Mouse (Mus musculus) cerebellum, adult 2 months (tissue): Measurements from ENCODE around the gene Nt5c1a. TPM values are rescaled to one million over a fixed set of nuclear protein-coding genes. Genes with fewer than 3 reads are reported as not detected.
A peak's percentile ranks its signal among the peaks of the same experiment; 100 is the strongest.

ENCODE experiments used
- DNase-seq, 2 experiments: peaks; one replicate each; pipeline ENCODE4 v3.0.0; 2021
- H3K27ac ChIP-seq: fragments of 200-500 bp; 2 replicates; pipeline ENCODE4 v1.5.1; 2012; ENCODE audit warnings: low read length, control low read depth, inconsistent platforms; ENCODE audit not compliant: insufficient read depth
- H3K27me3 ChIP-seq: fragments of 200-500 bp; 2 replicates; pipeline ENCODE4 v1.6.1; 2012; ENCODE audit warnings: inconsistent platforms, mild to moderate bottlenecking, low read length, moderate library complexity; ENCODE audit not compliant: control insufficient read depth, insufficient read depth
- H3K4me1 ChIP-seq: fragments of 200-500 bp; 2 replicates; pipeline ENCODE4 v1.6.1; 2011; ENCODE audit warnings: low read length; ENCODE audit not compliant: control insufficient read depth, insufficient read depth
- H3K4me3 ChIP-seq: fragments of 200-500 bp; replicated peaks from 2 replicates; pipeline ENCODE3; 2011; ENCODE audit warnings: mild to moderate bottlenecking, low read depth, low read length, control low read depth; ENCODE audit not compliant: insufficient read depth
- CTCF ChIP-seq: fragments of 200-500 bp; IDR thresholded peaks from 2 replicates; pipeline ENCODE4 v1.5.1; 2011; ENCODE audit warnings: low read depth, mild to moderate bottlenecking, control low read depth, low read length, moderate library complexity, borderline replicate concordance; ENCODE audit not compliant: insufficient read depth
- POLR2A ChIP-seq: fragments of 200-500 bp; IDR thresholded peaks from 2 replicates; pipeline ENCODE4 v1.6.1; 2011; ENCODE audit warnings: low read length, control low read depth, borderline replicate concordance; ENCODE audit not compliant: insufficient read depth
- WGBS: fragments of 180-500 bp; shearing (Covaris S2); methylation state at CpG from one replicate; pipeline ENCODE4 v1.1.7; 2018; 5-methylcytosine and 5-hydroxymethylcytosine counted together
- polyA plus RNA-seq: library from polyadenylated mRNA; depleted of rRNA; stranded (reverse); fragments of >200 nt; gene quantifications from 2 replicates; pipeline ENCODE4 v1.2.3, GENCODE M21; 2012

Nt5c1a gene
- polyA plus RNA-seq, 1 experiment, result 9.8 TPM

- Histone ChIP-seq H3K27me3 (no peaks in the 10 kb centered on the region), H3K27ac (no peak overlapping the region), H3K4me3 (no peak overlapping the region), H3K4me1 (no peaks in the 10 kb centered on the region)
- no peak for DNase-seq
- 87% methylated on average over 9 of the region's 9 CpGs for WGBS
- TF ChIP-seq POLR2A (no peak), CTCF (no peak)
Observed at GRCm38 (mm10) chr4:123213975-123214374, 12.7 kb downstream of the Nt5c1a start.

- no peak for DNase-seq
- no peak overlapping the region for H3K4me3 ChIP-seq
- no peak for TF ChIP-seq CTCF
- TF ChIP-seq POLR2A, result no peak
- WGBS, result 56% methylated on average over 1 of the region's 1 CpGs
- no peaks in the 10 kb centered on the region for H3K4me1 ChIP-seq
- H3K27me3 ChIP-seq, result no peaks in the 10 kb centered on the region
- no peak overlapping the region for H3K27ac ChIP-seq
Observed at GRCm38 (mm10) chr4:123215367-123215766, 14.1 kb downstream of the Nt5c1a start.

DNA sequence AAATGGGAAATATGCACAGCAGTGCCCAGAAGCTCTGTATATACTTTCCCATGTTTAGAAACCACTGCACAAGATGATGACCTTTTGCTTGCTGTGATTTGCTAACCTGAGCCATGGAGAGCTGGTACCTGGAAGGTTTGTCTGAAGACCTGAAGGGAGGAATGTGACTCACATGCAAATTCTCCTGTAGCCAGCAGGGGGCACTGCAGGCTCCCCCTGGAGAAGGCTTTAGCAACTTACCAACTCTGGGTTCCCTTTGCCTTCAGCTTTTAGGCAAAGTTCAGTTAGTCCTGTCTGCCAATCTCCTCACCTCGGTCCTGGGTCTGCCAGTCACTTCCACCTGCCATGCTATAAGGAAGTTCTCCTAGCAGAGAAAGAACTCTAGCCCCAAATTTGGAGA lies 15.5 kb downstream of the Nt5c1a start:
- peak; percentile 77 for TF ChIP-seq CTCF
- TF ChIP-seq POLR2A, result no peak

GRCm38 (mm10) chr4:123219720-123220357 lies 18.5 kb downstream of the Nt5c1a start:
- Histone ChIP-seq H3K4me1 (no peaks in the 10 kb centered on the region), H3K4me3 (no peak overlapping the region), H3K27ac (no peak overlapping the region), H3K27me3 (no peaks in the 10 kb centered on the region)
- peak; percentile 56 to 78 for DNase-seq
- TF ChIP-seq CTCF, result peak; percentile 99
- TF ChIP-seq POLR2A, result no peak
- WGBS, result 70% methylated on average over 15 of the region's 15 CpGs

More for the DNA sequence above, 15.5 kb downstream of the Nt5c1a start:
- DNase-seq, result peak; percentile 33 to 42
- H3K27ac ChIP-seq, result no peak overlapping the region
- no peaks in the 10 kb centered on the region for H3K27me3 ChIP-seq
- 24% methylated on average over 1 of the region's 1 CpGs for WGBS
- no peak overlapping the region for H3K4me3 ChIP-seq
- no peaks in the 10 kb centered on the region for H3K4me1 ChIP-seq

DNA sequence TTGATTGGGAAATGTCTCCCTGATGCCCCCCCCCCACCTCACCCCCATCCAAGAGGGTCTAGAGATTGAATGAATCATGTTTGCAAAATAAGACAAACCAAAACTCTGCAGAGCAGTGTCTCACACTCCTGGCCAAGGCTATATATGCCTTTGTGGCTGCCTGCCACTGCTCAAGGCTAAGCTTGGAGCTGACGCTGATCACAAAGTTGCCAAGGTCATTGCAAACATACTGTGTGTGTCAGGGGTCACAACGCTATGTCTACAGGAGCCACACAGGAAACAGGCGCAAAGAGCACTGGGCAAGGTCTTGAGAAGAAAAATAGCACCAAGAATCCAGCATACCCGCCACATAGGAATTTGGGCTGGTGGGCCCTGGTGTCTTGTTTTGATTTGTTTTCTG lies 19.3 kb downstream of the Nt5c1a start:
- Histone ChIP-seq H3K4me1 (no peaks in the 10 kb centered on the region), H3K4me3 (no peak overlapping the region), H3K27ac (no peak overlapping the region), H3K27me3 (no peaks in the 10 kb centered on the region)
- 90% methylated on average over 4 of the region's 4 CpGs for WGBS
- no peak for DNase-seq
- no peak for TF ChIP-seq POLR2A
- no peak for TF ChIP-seq CTCF

- Histone ChIP-seq H3K27me3 (no peaks in the 10 kb centered on the region), H3K27ac (no peak overlapping the region), H3K4me3 (no peak overlapping the region), H3K4me1 (no peaks in the 10 kb centered on the region)
- DNase-seq, result no peak
- 67% methylated on average over 3 of the region's 3 CpGs for WGBS
- TF ChIP-seq CTCF, result peak; percentile 26; the same call in 1 of the 2 replicates
- TF ChIP-seq POLR2A, result no peak
Observed at GRCm38 (mm10) chr4:123223309-123223708, 22.0 kb downstream of the Nt5c1a start.

DNA sequence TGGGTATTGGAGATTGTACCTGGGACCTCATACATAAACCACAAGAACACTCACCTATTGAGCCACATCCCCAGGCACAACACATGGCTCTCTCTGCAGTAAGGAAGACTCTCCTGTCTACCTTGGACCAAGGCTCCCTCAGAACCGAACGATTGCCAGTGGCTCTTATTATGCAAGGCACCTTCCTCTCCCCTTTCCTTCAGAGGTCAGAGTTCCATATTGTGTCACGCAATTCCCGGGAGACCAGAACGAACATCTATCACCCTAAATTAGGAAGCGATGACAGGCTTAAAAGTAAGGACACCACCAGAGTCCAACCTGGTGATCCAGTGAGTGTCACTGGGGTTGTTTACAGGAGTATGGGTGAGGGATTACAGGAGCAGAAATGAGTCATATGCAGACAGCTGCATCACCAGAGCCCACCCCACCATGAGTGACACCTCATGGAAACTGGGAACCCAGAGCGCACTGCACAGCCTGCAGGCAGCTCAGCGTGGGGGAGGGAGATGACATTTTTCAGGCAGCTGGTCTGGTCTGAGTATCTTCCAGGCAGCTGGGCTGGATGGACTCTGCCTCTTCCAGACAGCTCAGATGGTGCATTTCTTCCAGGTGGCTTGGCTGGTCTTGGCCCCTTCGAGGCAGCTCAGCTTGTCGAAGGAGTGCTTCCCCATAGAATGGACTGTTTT lies 24.6 kb downstream of the Nt5c1a start:
- Histone ChIP-seq H3K4me3 (no peak overlapping the region), H3K4me1 (no peaks in the 10 kb centered on the region), H3K27me3 (no peaks in the 10 kb centered on the region), H3K27ac (no peak overlapping the region)
- no peak for TF ChIP-seq CTCF
- TF ChIP-seq POLR2A, result no peak
- WGBS, result 39% methylated on average over 10 of the region's 10 CpGs
- DNase-seq, result no peak

- no peak overlapping the region for H3K4me3 ChIP-seq
- TF ChIP-seq POLR2A (no peak), CTCF (no peak)
- no peaks in the 10 kb centered on the region for H3K4me1 ChIP-seq
- no peak for DNase-seq
- 47% methylated on average over 4 of the region's 4 CpGs for WGBS
- H3K27ac ChIP-seq, result no peak overlapping the region
- H3K27me3 ChIP-seq, result no peaks in the 10 kb centered on the region
Observed at GRCm38 (mm10) chr4:123227707-123228106, 26.4 kb downstream of the Nt5c1a start.
